In genomic region chr7:70333851-70334250, GRCm38 (mm10) we compare ENCODE assay signal across 16 mouse cellular contexts. TPM values are rescaled to one million over a fixed set of nuclear protein-coding genes. Genes with fewer than 3 reads are reported as not detected.
DNase-seq lines count a peak whose midpoint lies in the region; ATAC-seq and TF ChIP-seq lines count a peak whose summit lies in the region.
"Had no signal": no experiment of that assay in that cellular context is flagged by ENCODE, and none has a peak within 500 bp of the region (broad histone marks: within the 10 kb centered on the region; RNA-seq: fewer than 3 reads in every experiment).

No protein-coding gene starts in this region.

- H3K27ac ChIP-seq in neural tube, embryonic 15.5 days (replicated peaks) = no peak overlapping the region
- H3K27ac ChIP-seq in forebrain, embryonic 12.5 days = peak overlapping the region; percentile 93
- H3K27ac ChIP-seq in hindbrain, postnatal 0 days = no peak overlapping the region
- H3K27ac ChIP-seq in stomach, embryonic 16.5 days (ENCODE audit: low read length) = no peak overlapping the region
- H3K27ac ChIP-seq: heart, embryonic 13.5 days; limb, embryonic 13.5 days; lung, embryonic 15.5 days had no signal

- no peak for TF ChIP-seq CTCF in hindbrain, postnatal 0 days (IDR thresholded peaks at IDR 0.05; ENCODE audit: low read depth)

- WGBS in neural tube, embryonic 15.5 days = 13% methylated on average over 11 of the region's 11 CpGs
- WGBS in forebrain, embryonic 12.5 days = 3% methylated on average over 11 of the region's 11 CpGs
- WGBS in hindbrain, postnatal 0 days = 22% methylated on average over 11 of the region's 11 CpGs
- WGBS in stomach, embryonic 16.5 days = 51% methylated on average over 11 of the region's 11 CpGs

- H3K36me3 ChIP-seq in neural tube, embryonic 15.5 days = no peaks in the 10 kb centered on the region
- H3K36me3 ChIP-seq in forebrain, embryonic 12.5 days (replicated peaks) = no peaks in the 10 kb centered on the region
- no peaks in the 10 kb centered on the region for H3K36me3 ChIP-seq in hindbrain, postnatal 0 days (ENCODE audit: insufficient read depth, low read length)
- H3K36me3 ChIP-seq in stomach, embryonic 16.5 days (ENCODE audit: control insufficient read depth, insufficient read depth, low read length) = no peaks in the 10 kb centered on the region
- H3K36me3 ChIP-seq: heart, embryonic 13.5 days; limb, embryonic 13.5 days; lung, embryonic 15.5 days had no signal

- peak; percentile 28 for DNase-seq in neural tube, embryonic 10.5 days (ENCODE audit: extremely low spot score, low spot score)
- DNase-seq in hindbrain, postnatal 0 days (ENCODE audit: low spot score) = no peak
- DNase-seq in layer of hippocampus, adult 11-12 months (ENCODE audit: low spot score) = no peak
- no peak for DNase-seq in spleen, adult 12 weeks (ENCODE audit: low spot score)
- DNase-seq in cerebellum, adult 9-10 months = no peak
- DNase-seq: cerebellum, postnatal 25 days; gastrocnemius, postnatal 10 days; thymus, postnatal 14 days had no signal

- ATAC-seq in neural tube, embryonic 15.5 days (ENCODE audit: low FRiP score) = no peak
- no peak for ATAC-seq in forebrain, embryonic 12.5 days (ENCODE audit: low FRiP score)
- no peak for ATAC-seq in hindbrain, postnatal 0 days
- no peak for ATAC-seq in stomach, embryonic 16.5 days (ENCODE audit: insufficient read depth, low FRiP score)

- H3K9me3 ChIP-seq in neural tube, embryonic 15.5 days (replicated peaks) = no peaks in the 10 kb centered on the region
- no peaks in the 10 kb centered on the region for H3K9me3 ChIP-seq in forebrain, embryonic 12.5 days
- no peaks in the 10 kb centered on the region for H3K9me3 ChIP-seq in hindbrain, postnatal 0 days (ENCODE audit: low read length)
- H3K9me3 ChIP-seq in stomach, embryonic 16.5 days (replicated peaks; ENCODE audit: control insufficient read depth, low read length) = no peaks in the 10 kb centered on the region
- H3K9me3 ChIP-seq: heart, embryonic 13.5 days; limb, embryonic 13.5 days; lung, embryonic 15.5 days had no signal

- H3K9ac ChIP-seq in neural tube, embryonic 15.5 days (replicated peaks) = no peak overlapping the region
- H3K9ac ChIP-seq in forebrain, embryonic 12.5 days = peak overlapping the region; percentile 63
- no peak overlapping the region for H3K9ac ChIP-seq in hindbrain, postnatal 0 days (replicated peaks; ENCODE audit: low read length)
- H3K9ac ChIP-seq in stomach, embryonic 16.5 days (ENCODE audit: low read length) = no peak overlapping the region
- H3K9ac ChIP-seq: limb, embryonic 13.5 days; lung, embryonic 15.5 days had no signal

- peaks cover 91% of the 10 kb centered on the region for H3K27me3 ChIP-seq in neural tube, embryonic 15.5 days (replicated peaks)
- peaks cover 96% of the 10 kb centered on the region for H3K27me3 ChIP-seq in forebrain, embryonic 12.5 days
- H3K27me3 ChIP-seq in hindbrain, postnatal 0 days (ENCODE audit: insufficient read depth, low read length) = peaks cover 65% of the 10 kb centered on the region
- peaks cover 20% of the 10 kb centered on the region for H3K27me3 ChIP-seq in stomach, embryonic 16.5 days (ENCODE audit: control insufficient read depth, insufficient read depth, low read length)

- no peak overlapping the region for H3K4me3 ChIP-seq in neural tube, embryonic 15.5 days (replicated peaks)
- peak overlapping the region; percentile 41 for H3K4me3 ChIP-seq in forebrain, embryonic 12.5 days (replicated peaks)
- no peak overlapping the region for H3K4me3 ChIP-seq in hindbrain, postnatal 0 days (ENCODE audit: low read length)
- no peak overlapping the region for H3K4me3 ChIP-seq in stomach, embryonic 16.5 days (replicated peaks; ENCODE audit: low read length)
- H3K4me3 ChIP-seq: erythroblast, embryonic 14.5 days had no signal

- peaks cover 29% of the 10 kb centered on the region for H3K4me1 ChIP-seq in neural tube, embryonic 15.5 days
- H3K4me1 ChIP-seq in forebrain, embryonic 12.5 days = peaks cover 57% of the 10 kb centered on the region
- H3K4me1 ChIP-seq in hindbrain, postnatal 0 days (ENCODE audit: insufficient read depth, low read length) = no peaks in the 10 kb centered on the region
- peaks cover 15% of the 10 kb centered on the region; the same call in 1 of the 2 replicates for H3K4me1 ChIP-seq in stomach, embryonic 16.5 days (ENCODE audit: control insufficient read depth, insufficient read depth, low read length)

- H3K4me2 ChIP-seq in neural tube, embryonic 15.5 days = no peak overlapping the region
- peak overlapping the region; percentile 66 for H3K4me2 ChIP-seq in forebrain, embryonic 12.5 days
- H3K4me2 ChIP-seq in hindbrain, postnatal 0 days (ENCODE audit: low read depth, low read length) = 0 out of 2 replicates have a peak overlapping the region, but pooled peaks have one; percentile 8
- H3K4me2 ChIP-seq in stomach, embryonic 16.5 days (ENCODE audit: low read depth, low read length) = peak overlapping the region; percentile 58; the same call in 1 of the 2 replicates

RNA-seq across cellular contexts. Expression of gene Nr2f2, which starts 32.7 kb away (rescaled TPM):
- polyA plus RNA-seq in neural tube, embryonic 15.5 days (2015; fragmentation: Nextera tagmentation; extraction: Ambion mirVana) = 60.3 and 62.5 TPM in 2 replicates
- polyA plus RNA-seq in forebrain, embryonic 12.5 days (2016; fragmentation: Nextera tagmentation; extraction: Ambion mirVana) = 129 and 162 TPM in 2 replicates
- 33.2 and 43.1 TPM in 2 replicates for total RNA-seq in hindbrain, postnatal 0 days (2014; rRNA removed)
- 74.2 and 75.4 TPM in 2 replicates for polyA plus RNA-seq in hindbrain, postnatal 0 days (2015; fragmentation: Nextera tagmentation; extraction: Ambion mirVana)
- 52.5 and 64.6 TPM in 2 replicates for polyA plus RNA-seq in stomach, embryonic 16.5 days (2015; fragmentation: Nextera tagmentation; extraction: Ambion mirVana)
- total RNA-seq: megakaryocyte-erythroid progenitor cell, adult 5-6 weeks had no signal
- polyA plus RNA-seq: erythroblast, embryonic 14.5 days had no signal
